Mouse (Mus musculus): ENCODE measurements at regions not wholly inside any gene's neighbourhood (a gene's known extent, or its start where the extent isn't known, plus 50 kb on each side); places are given as distances from the start of the nearest gene placed in this dataset.

DNA sequence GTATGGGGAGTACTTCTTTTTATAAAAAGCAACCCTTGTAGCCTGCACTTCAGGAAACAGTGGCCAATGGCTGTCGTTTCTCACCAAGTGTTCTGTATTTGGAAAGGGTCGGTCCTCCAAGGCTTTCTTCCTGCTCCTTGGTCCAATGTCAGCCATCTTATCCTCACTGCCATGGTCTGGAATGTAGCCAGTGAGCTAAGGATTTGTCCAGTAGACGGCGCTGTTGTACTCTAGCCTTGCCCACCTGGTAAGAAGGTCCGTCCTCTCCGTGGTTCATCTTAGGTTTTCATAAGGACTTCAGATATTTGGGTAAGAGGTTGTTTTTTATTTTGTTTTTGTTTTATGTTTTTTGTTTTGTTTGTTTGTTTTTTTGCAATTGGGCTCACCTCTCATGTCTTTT lies 72.8 kb upstream of the Slc25a13 start:
- peak; percentile 27 to 69 for DNase-seq

DNA sequence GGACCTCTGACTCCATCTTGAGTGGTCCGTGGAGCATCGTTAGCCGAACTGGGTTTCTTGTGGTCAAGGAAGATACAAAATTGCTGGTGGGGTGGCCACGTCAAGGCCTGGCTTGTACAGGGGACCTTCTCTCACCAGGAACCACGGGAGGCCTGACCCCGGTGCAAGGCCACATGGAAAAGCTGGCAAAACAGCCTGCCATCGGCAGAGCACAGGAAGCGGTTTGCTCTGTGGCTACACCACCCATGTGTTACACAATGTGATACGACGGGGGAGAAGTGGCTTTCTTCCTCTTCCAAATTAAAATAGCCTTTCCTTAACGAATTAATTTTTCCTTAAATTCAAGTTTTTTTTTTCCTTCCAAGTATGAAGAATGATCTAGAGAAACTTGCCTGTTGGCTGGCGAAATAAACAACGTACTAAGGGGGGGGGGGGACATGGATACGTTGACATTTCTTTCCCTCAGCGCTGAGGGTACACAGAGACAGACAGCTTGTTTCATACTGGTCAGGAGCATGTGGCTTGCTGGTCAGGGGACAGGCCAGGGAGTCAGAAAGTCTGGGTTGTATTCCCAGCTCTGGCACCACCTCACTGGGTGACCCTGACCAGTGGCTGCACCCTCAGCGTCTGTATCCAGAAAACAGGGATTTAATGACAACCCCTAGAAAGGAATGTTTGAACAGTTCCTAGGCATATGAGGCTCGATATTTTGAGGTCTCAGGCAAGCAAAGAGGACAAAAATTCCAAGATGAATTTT lies 64.0 kb upstream of the Slc25a13 start:
- no peak for DNase-seq

DNA sequence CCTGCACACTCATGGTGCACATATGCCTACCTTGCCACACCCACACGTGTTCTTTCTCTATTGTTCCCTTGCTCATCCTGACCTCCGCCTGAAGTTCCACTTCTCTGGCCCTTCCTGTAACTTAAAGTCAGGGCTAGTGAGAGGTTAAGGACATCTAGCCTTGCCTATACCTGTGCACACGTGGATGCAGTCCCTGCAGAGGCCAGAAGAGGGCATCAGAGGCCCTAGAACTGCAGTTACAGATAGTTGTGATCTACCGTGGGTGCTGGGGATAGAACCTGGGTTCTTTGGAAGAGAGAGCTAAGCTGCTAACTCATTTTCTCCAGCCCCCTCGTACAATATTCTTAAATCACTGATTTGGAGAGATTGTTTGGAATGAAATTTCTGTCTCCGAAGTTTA lies 62.7 kb upstream of the Slc25a13 start:
- no peak for DNase-seq

DNA sequence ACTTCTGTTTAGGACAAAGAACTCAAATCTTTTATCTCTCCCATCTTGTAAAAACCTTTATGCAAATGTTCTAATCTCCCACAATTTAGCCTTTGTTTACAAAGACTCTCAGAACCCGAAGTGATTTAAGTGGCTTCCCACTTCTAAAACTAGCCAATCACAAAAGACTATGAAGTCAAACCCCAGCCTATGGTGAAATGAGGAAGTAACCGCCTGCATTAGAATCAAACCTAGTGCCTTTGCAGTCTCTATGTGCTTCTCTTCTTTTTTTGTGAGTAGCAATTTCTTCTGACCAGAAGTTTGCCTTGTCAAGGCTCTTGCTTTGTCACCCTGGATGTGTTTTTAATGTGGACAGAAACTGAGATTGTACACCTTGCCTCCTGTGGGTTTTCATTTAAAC lies 53.6 kb upstream of the Slc25a13 start:
- DNase-seq: no peak
